Mouse (Mus musculus): Measurements from ENCODE around the gene M1ap. TPM values are rescaled to one million over a fixed set of nuclear protein-coding genes. Genes with fewer than 3 reads are reported as not detected.

Gene M1ap
- total and polyA plus RNA-seq, 3 experiments: 0.31 to 0.34 TPM; not detected in 1

GRCm38 (mm10) chr6:83020836-83021593, 74.3 kb downstream of the M1ap start:
- Histone ChIP-seq H3K4me1 (ENCODE audit: control insufficient read depth, insufficient read depth, low read length) (peaks cover 3% of the 10 kb centered on the region), H3K27me3 (ENCODE audit: control insufficient read depth, insufficient read depth, low read length) (no peaks in the 10 kb centered on the region), H3K36me3 (ENCODE audit: control insufficient read depth, insufficient read depth, low read length) (no peaks in the 10 kb centered on the region), H3K79me2 (replicated peaks; ENCODE audit: control insufficient read depth, insufficient read depth, low read length) (no peaks in the 10 kb centered on the region), H3K9ac (ENCODE audit: low read depth, low read length) (no peak overlapping the region), H3K27ac (no peak overlapping the region), H3K4me3 (no peak overlapping the region)
- no peak for DNase-seq
- intact Hi-C loops (cut with DNase I): no loop called here
- no peak for TF ChIP-seq POLR2A (IDR thresholded peaks at IDR 0.05; ENCODE audit: insufficient read depth, low read depth, low read length)
- no peak for TF ChIP-seq EP300 (IDR thresholded peaks at IDR 0.05; ENCODE audit: insufficient read depth, low read depth, low read length)
- TF ChIP-seq CTCF (IDR thresholded peaks at IDR 0.05): no peak
- whole genome bisulfite sequencing: 69% methylated on average over 4 of the region's 4 CpGs

- TF ChIP-seq EP300 (IDR thresholded peaks at IDR 0.05; ENCODE audit: insufficient read depth, low read depth, low read length) (no peak), CTCF (IDR thresholded peaks at IDR 0.05) (no peak), POLR2A (IDR thresholded peaks at IDR 0.05; ENCODE audit: insufficient read depth, low read depth, low read length) (no peak)
- Histone ChIP-seq H3K79me2 (replicated peaks; ENCODE audit: control insufficient read depth, insufficient read depth, low read length) (no peaks in the 10 kb centered on the region), H3K4me1 (ENCODE audit: control insufficient read depth, insufficient read depth, low read length) (no peaks in the 10 kb centered on the region; the same call in 1 of the 2 replicates), H3K9ac (ENCODE audit: low read depth, low read length) (no peak overlapping the region), H3K4me3 (no peak overlapping the region), H3K27me3 (ENCODE audit: control insufficient read depth, insufficient read depth, low read length) (no peaks in the 10 kb centered on the region), H3K36me3 (ENCODE audit: control insufficient read depth, insufficient read depth, low read length) (no peaks in the 10 kb centered on the region), H3K27ac (no peak overlapping the region)
- no peak for DNase-seq
- 79% methylated on average over 9 of the region's 9 CpGs for WGBS
- intact Hi-C loops (cut with DNase I): no loop called here
Observed at GRCm38 (mm10) chr6:83023008-83023407, 76.3 kb downstream of the M1ap start.

GRCm38 (mm10) chr6:83023786-83024185, 77.1 kb downstream of the M1ap start:
- DNase-seq: no peak
- no peak for TF ChIP-seq POLR2A (IDR thresholded peaks at IDR 0.05; ENCODE audit: insufficient read depth, low read depth, low read length)
- no peak for TF ChIP-seq CTCF (IDR thresholded peaks at IDR 0.05)
- TF ChIP-seq EP300 (IDR thresholded peaks at IDR 0.05; ENCODE audit: insufficient read depth, low read depth, low read length): no peak
- no peaks in the 10 kb centered on the region for H3K36me3 ChIP-seq (ENCODE audit: control insufficient read depth, insufficient read depth, low read length)
- 89% methylated on average over 2 of the region's 2 CpGs for WGBS
- H3K4me3 ChIP-seq: no peak overlapping the region
- H3K27me3 ChIP-seq (ENCODE audit: control insufficient read depth, insufficient read depth, low read length): no peaks in the 10 kb centered on the region
- H3K4me1 ChIP-seq (ENCODE audit: control insufficient read depth, insufficient read depth, low read length): no peaks in the 10 kb centered on the region; the same call in 1 of the 2 replicates
- intact Hi-C loops (cut with DNase I): no loop called here
- no peak overlapping the region for H3K9ac ChIP-seq (ENCODE audit: low read depth, low read length)
- H3K79me2 ChIP-seq (replicated peaks; ENCODE audit: control insufficient read depth, insufficient read depth, low read length): no peaks in the 10 kb centered on the region
- no peak overlapping the region for H3K27ac ChIP-seq

- TF ChIP-seq POLR2A (IDR thresholded peaks at IDR 0.05; ENCODE audit: insufficient read depth, low read depth, low read length): no peak
- no peak for TF ChIP-seq CTCF (IDR thresholded peaks at IDR 0.05)
- no peak for TF ChIP-seq EP300 (IDR thresholded peaks at IDR 0.05; ENCODE audit: insufficient read depth, low read depth, low read length)
- 70% methylated on average over 4 of the region's 4 CpGs for WGBS
- DNase-seq: no peak
- no peak overlapping the region for H3K27ac ChIP-seq
- no peak overlapping the region for H3K9ac ChIP-seq (ENCODE audit: low read depth, low read length)
- H3K4me3 ChIP-seq: no peak overlapping the region
- H3K79me2 ChIP-seq (replicated peaks; ENCODE audit: control insufficient read depth, insufficient read depth, low read length): no peaks in the 10 kb centered on the region
- H3K4me1 ChIP-seq (ENCODE audit: control insufficient read depth, insufficient read depth, low read length): no peaks in the 10 kb centered on the region; the same call in 1 of the 2 replicates
- H3K27me3 ChIP-seq (ENCODE audit: control insufficient read depth, insufficient read depth, low read length): no peaks in the 10 kb centered on the region
- H3K36me3 ChIP-seq (ENCODE audit: control insufficient read depth, insufficient read depth, low read length): no peaks in the 10 kb centered on the region
- intact Hi-C loops (cut with DNase I): no loop called here
Observed at GRCm38 (mm10) chr6:83024421-83024820, 77.7 kb downstream of the M1ap start.

- no peaks in the 10 kb centered on the region for H3K36me3 ChIP-seq (ENCODE audit: control insufficient read depth, insufficient read depth, low read length)
- 95% methylated on average over 4 of the region's 4 CpGs for WGBS
- H3K4me1 ChIP-seq (ENCODE audit: control insufficient read depth, insufficient read depth, low read length): no peaks in the 10 kb centered on the region; the same call in 1 of the 2 replicates
- no peak for DNase-seq
- no peak overlapping the region for H3K9ac ChIP-seq (ENCODE audit: low read depth, low read length)
- no peak overlapping the region for H3K4me3 ChIP-seq
- H3K27me3 ChIP-seq (ENCODE audit: control insufficient read depth, insufficient read depth, low read length): no peaks in the 10 kb centered on the region
- intact Hi-C loops (cut with DNase I): no loop called here
- no peaks in the 10 kb centered on the region for H3K79me2 ChIP-seq (replicated peaks; ENCODE audit: control insufficient read depth, insufficient read depth, low read length)
- H3K27ac ChIP-seq: no peak overlapping the region
- TF ChIP-seq POLR2A (IDR thresholded peaks at IDR 0.05; ENCODE audit: insufficient read depth, low read depth, low read length): no peak
- no peak for TF ChIP-seq EP300 (IDR thresholded peaks at IDR 0.05; ENCODE audit: insufficient read depth, low read depth, low read length)
- TF ChIP-seq CTCF (IDR thresholded peaks at IDR 0.05): no peak
Observed at GRCm38 (mm10) chr6:83025221-83025620, 78.5 kb downstream of the M1ap start.

GRCm38 (mm10) chr6:83027293-83027692, 80.6 kb downstream of the M1ap start:
- H3K27me3 ChIP-seq (ENCODE audit: control insufficient read depth, insufficient read depth, low read length): no peaks in the 10 kb centered on the region
- no peaks in the 10 kb centered on the region for H3K79me2 ChIP-seq (replicated peaks; ENCODE audit: control insufficient read depth, insufficient read depth, low read length)
- H3K27ac ChIP-seq: no peak overlapping the region
- H3K9ac ChIP-seq (ENCODE audit: low read depth, low read length): no peak overlapping the region
- H3K36me3 ChIP-seq (ENCODE audit: control insufficient read depth, insufficient read depth, low read length): no peaks in the 10 kb centered on the region
- TF ChIP-seq CTCF (IDR thresholded peaks at IDR 0.05) (no peak), POLR2A (IDR thresholded peaks at IDR 0.05; ENCODE audit: insufficient read depth, low read depth, low read length) (no peak), EP300 (IDR thresholded peaks at IDR 0.05; ENCODE audit: insufficient read depth, low read depth, low read length) (no peak)
- H3K4me1 ChIP-seq (ENCODE audit: control insufficient read depth, insufficient read depth, low read length): no peaks in the 10 kb centered on the region; the same call in 1 of the 2 replicates
- intact Hi-C loops (cut with DNase I): no loop called here
- no peak overlapping the region for H3K4me3 ChIP-seq
- WGBS: 71% methylated on average over 8 of the region's 8 CpGs
- DNase-seq: no peak
